Mouse (Mus musculus) cerebellum, adult 18-20 months (tissue): ENCODE data around the gene Rab30.

ENCODE experiments used
- DNase-seq, 2 experiments: peaks; one replicate each; pipeline ENCODE4 v3.0.0; 2021

Gene Rab30

DNA sequence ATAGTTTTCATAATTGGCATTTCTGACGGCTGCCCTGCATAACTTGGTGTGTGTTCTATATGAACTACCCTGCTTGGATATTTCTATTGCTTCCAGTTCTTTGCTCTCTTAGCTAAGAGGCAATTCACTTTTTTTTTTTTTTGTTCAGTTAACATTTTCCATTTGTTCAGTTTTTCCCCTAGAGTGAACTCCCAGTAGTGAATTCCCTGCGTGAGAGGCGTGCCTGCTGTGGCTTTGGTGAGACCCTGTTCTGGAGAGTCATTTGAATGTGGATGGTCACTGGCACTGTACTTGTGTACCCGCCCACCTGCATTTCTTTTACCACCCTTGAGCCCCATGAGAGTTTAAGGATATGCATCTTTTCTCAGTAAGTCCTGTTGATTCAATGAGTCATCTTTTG lies 60.8 kb downstream of the Rab30 start:
- no peak for DNase-seq

DNA sequence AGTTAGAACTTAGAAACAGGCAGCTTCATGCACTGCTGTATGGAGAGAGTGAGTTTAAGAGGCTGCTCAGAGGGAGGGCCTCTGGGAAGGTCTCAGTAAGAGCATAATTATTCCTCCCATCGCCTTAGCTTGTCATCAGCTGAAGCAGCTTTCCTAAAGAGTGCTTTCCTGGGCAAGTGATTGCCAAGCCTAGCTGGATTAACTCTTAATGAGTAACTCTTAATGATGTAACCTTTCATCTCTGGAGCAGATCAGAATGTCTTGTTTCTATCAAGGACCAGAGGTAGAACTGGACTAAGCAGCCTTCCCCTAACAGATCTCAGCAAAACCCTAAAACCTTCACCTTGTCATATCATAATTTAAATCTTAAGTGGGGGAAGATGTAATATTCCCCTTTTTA lies 61.8 kb downstream of the Rab30 start:
- DNase-seq = no peak

DNA sequence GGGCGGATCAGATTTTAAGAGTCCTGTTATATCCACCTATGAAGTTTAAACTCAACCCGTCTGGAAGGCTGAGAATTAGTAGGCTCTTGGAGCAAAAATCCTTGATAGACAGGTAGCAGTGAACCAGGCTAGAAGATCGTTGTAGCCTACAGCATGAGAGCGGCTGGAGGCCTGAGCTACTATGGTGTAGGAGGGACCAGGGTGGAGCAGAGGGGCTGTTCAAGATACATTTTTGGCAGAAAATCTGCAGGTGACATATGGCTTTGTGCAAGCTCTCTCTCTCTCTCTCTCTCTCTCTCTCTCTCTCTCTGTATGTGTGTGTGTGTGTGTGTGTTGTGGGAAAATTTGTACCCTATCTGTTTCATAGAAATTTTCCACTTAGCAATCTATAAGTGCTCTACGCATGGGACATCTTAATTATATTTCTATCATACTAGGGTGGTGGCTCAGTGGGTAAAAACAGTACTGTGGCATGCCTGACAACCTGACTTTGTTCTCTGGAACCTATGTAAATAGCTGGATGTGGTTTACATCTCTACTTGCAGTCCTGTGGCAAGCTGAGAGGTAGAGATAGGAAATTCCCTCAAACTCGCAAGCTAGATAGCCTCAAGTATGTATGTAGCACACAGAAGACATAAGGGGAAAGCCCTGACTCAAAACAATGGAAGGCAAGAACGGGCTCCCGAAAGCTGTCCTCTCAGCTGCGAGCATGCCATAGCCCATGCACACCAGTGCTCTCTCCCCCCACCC lies 63.7 kb downstream of the Rab30 start:
- DNase-seq = peak in 1 of 2 experiments; percentile 42

DNA sequence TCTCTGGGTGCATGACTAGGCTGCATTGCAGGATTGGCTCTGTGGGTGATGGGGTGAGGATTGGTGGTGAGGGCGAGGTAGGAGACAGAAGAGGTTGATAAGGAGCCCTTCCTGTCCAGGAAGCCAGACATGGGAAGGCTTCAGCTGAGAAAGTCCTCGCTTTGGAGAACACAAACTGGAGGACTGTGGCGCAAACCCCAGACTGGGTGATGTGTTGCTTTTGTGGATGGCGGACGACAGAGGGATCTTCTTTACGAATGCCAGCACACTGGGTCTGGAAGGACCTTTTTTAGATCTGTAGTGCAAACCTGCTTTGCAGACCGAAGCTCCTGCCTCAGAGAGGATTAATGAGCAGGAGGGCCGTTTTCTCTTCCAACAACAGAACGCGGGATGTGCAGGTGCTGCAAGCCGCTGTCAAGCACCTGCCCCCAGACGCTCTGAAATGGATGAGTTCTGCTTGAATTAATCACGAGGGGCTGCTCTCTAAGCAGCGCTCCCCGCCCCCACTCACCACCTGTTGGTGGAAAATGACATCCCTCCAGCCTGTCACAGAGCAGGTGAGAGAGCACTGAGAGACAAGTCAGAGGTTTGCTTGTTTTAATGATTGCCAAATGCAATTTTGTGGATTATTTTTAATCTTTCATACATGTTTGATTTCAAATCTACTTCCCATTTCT lies 65.2 kb downstream of the Rab30 start:
- peak; percentile 42 to 45 for DNase-seq

DNA sequence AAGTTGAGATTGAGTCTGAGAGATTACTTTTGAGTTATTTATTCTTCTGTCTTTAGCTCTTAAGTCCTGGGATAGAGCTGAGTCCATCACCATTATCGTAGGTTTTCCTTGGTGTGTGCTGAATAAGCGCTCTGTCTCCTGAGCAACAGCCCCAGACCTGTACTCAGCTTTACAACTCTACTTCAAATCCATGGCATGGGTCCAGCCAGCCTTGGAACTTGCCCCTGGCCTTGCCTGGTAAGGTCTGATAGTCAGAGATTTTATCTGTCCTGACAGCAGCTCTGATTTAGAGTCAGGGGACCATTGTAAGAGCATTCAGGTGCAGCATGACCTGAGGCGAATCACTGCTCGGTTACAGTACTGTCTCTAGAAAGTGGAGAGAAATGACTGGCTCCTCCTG lies 66.1 kb downstream of the Rab30 start:
- DNase-seq = peak in 1 of 2 experiments; percentile 42

DNA sequence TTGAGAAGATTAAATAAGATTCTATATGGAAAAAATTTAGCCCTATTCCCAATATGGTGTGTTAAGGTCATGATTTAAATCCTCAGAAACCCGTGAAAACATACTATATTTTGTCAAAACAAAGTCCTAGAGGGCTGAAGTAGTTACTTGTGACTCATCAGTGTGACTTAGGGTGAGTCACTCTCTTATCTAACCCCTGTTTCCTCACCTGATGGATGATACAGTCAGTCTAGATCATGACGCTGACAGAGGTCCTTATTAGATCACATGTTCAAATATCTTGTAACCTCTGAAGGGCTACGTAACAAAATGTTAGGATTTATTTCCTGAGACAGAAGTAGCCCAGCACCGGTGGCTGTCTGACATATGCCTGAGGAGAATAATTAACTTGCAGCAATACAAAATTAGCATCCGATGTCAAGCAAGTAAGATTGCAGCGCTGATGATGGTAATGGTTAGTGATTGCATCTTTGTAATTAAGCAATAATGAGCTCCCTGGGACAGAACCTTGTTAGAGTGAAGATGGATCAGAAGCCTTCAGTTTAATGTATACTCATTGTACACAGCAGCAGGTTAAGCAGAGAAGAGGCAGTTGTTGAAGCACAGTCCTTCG lies 70.4 kb downstream of the Rab30 start:
- no peak for DNase-seq

DNA sequence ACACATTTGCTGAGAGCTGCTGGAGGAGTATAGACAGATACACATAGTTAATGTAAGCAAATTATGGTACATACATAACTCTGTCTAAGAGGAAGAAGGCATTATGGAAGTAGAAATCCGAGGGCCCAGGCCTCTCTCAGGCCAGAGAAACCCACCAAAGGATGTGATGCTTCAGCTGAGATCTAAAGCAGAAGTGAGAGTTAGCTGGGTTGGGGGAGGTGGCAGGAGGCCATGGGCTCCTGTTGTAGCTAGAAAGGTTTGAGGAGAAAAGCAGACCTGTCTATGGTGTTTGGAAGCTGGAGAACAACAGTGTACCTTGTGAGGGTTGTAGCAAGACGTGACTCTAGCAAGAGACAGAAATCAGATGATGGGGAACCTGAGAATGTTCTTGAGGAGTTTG lies 75.8 kb downstream of the Rab30 start:
- no peak for DNase-seq

DNA sequence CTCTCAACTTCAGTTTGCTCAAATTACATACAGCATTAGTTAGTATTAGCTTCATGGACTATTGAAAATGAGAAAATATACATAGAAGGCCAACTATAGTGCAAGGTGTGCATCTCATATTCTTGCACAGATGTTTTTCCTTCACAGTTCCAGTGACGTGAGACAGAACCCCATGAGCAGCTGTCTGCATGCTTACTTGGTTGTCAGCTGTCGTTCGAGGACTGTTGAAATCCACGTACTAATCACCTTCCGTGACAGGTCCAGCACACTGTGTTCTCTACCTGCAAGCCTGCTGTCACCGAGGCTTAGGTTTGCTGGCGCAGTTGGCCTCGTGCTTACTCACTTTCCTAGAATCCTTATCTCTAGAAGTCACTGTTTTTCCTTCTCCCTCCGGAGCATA lies 76.5 kb downstream of the Rab30 start:
- DNase-seq = no peak

DNA sequence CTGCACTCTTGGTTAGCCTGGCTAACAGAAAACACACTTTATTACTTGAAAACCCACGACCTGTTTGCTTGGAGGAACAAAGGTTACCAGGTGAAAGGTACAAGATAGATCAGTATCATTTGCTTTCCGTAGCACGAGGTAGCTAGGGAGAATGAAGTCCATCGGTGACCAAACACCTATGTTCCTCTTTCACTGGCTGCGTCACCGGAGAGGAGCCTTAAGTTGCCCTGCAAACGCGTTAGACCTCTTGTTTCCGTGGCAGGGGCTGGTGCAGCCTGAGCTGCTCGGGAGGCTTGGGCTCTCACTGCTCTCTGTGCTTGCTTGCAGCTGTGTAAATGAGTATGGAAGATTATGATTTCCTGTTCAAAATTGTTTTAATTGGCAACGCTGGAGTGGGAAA lies 78.3 kb downstream of the Rab30 start:
- no peak for DNase-seq

DNA sequence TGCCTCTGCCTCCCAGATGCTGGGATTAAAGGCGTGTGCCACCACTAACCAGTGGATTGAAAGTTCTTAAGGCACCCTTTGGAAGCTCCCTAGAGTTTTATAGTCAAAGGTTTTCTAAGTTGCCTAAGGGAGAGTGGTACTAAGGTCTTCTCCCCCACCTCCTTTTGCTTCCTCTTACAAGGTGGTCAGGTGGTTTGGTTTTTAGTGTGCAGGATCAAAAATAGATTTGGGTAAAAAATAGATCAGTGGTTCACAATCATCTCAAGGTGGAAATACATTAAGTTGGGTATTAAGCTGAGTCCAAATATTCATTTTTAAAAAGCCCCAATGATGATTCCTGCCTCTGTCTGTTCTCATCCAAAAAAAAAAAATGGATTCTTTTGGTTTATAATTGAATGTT lies 79.0 kb downstream of the Rab30 start:
- DNase-seq = no peak

DNA sequence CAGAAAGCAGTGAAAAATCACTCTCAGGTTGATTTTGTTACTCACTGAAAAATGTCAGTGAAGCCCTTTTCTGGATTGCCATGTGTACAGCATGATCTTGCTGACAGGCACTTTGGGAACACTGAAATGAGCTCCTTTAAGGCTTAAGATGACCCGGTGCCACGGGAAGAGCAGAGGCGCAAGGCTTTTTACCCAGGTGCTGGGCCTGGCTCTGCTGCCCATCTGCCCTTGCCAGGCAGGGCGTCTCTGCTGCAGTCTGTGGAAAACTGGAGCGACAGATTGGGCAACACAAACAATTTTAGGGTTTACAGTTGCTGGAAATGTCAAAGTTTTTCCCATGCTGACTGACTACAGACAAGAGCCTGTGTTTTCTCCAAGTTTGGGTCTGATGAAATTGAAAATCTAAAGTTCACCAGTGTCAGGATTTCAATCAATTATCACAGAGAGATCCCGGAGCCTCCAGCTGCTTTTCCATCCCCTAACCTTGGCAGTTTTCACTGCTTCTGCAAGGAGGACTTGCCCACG lies 79.6 kb downstream of the Rab30 start:
- peak; percentile 51 to 54 for DNase-seq

DNA sequence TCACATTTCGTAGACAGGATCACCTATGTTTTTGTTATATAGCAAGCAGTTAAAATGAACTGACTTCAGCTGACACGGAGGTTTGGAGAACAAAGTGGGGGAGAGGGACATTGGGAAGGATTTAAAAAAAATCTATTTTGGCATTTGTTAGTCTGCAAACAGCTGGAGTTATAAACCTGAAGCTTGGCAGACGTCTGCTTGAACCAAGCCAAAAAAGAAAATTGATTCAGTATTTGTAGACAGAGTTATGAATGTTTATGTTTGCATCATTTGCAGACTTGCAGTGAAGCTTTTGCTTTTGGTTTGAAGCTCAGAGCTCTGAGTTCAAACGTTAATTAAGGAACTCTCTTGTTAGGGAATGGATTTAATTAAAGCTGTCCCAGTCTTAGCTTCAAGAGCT lies 80.5 kb downstream of the Rab30 start:
- DNase-seq = no peak

DNA sequence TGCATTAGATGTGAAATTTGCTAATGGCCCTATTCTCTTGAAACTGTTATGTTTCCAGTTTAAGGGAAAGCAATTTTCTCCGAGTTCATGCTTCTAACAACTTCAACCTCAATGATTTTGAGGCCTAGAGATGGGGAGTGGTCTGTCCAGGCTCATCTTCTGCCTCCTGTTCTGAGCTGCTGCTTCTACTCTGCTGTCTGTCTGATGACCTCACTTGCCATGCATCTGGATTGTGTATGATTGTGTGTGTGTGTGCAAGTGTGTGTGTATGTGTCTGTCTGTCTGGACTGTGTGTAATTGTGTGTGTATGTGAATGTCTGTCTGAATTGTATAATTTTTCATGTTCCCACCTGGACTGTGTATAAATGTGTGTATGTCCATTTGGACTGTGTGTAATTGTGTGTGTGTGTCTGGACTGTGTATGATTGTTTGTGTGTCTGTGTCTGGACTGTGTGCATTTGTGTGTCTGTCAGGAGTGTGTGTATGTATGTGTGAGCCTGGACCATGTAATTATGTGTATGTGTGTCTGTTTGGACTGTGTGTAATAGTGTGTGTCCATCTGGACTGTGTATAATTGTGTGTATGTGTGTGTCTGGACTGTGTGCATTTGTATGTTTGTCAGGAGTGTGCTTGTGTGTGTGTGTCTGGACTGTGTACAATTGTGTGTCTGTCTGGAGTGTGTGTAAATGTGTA lies 81.2 kb downstream of the Rab30 start:
- no peak for DNase-seq

DNA sequence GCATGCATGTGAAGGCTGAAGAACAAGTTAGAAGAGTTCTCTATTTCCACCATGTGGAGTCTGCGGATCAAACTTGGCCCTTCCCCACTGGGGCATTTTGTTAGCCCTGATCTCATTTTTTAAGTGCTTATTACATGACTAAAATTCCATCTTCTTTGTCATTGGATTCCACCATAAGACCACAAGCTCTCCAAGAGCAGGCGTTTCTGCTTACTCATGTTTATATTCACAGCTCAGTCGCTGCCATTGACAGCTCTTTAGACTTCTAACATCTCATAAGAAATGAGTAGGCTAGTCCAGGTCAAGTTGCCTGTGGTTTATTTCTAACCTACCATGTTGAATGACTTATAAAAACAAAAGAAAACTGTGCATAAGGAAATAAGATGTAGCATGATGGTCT lies 84.8 kb downstream of the Rab30 start:
- no peak for DNase-seq

DNA sequence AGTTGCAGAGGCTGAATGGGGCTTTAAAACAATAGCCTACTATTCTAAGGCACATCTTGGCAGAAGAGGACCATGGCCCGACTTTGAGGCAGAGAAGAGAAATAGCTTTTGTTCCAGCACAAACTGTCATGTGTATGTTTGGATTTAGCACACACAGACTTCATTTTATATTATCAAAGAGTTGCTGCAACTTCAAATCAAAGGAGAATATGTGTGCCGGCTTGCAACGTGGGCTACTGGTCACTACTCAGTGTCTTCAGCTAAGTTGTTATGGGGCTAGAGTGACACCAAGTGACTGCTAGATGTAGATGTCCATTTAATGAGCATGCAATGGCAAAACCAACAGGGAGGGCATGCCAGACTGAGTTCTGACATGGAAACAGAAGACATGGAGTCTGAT lies 86.6 kb downstream of the Rab30 start:
- DNase-seq = peak; percentile 45 to 60

DNA sequence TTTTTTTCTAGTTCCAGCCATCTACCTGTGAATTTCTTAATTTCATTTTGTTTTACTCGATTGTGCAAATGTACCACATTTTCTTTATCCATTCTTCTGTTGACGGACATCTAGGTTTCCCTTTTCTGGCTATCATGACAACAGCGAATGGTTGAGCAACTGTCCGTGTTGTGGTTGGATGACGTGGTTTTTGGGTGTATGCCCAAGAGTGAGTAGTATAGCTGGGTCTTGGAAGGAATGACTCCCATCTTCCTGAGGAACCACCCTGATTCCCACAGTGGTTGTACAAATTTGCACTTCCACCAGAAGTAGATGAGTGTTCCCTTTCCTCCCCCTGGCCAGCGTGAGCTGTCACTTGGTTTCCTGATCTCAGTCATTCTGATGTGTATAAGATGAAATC lies 91.0 kb downstream of the Rab30 start:
- no peak for DNase-seq

DNA sequence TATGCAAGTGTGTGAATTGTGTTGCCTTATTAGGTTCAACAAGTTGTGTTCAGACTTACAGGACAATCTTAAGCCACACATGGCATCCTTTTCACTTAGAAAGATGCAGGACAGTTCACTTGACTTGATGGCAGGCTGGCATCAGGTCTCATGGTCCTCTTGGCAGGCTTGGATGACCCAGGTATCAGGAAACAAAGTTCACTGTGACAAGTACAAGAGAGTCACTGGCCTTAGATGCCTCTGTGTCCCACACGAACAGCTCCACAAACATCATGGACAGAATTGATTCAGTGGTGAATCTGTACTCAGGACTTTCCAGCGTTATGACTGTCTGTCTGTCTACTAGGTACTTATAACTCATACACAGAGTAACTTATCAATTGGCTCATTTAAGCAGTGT lies 93.0 kb downstream of the Rab30 start:
- no peak for DNase-seq

DNA sequence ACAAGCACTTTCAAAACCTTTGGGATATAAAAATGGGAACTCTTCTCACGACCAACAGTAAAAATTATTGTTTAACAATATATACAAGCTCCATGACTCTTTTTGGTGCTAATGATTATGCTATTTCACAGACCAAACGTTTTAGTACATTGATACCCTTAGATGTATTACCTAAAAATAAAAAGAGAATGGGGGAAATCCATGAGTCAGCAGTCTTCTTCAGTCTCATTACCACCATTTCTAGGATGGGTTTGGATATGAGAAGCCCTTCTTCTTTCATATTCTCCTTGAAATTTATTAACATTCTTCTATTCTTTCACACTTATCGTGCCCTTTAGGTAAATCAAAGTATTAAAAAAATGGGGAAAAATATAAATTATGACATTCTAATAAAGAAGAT lies 95.0 kb downstream of the Rab30 start:
- no peak for DNase-seq

DNA sequence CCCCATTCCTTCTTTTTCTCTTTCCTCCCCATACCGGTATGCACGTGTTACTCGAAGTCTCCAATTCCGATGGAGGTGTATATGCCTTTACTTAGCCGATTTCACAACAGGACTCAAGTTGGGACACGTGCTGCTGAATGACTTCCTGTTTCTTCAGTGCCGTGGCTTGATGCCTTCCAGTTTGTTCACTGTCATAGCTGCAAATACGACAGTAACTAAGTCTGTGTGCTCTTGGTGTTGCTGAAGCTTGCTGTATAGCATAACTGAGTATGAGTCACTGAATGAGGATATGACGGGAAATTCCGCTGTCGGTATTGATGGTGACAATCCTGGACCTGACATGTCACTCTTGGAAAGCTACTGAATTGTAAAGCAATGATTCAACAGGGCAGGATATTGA lies 95.8 kb downstream of the Rab30 start:
- no peak for DNase-seq

DNA sequence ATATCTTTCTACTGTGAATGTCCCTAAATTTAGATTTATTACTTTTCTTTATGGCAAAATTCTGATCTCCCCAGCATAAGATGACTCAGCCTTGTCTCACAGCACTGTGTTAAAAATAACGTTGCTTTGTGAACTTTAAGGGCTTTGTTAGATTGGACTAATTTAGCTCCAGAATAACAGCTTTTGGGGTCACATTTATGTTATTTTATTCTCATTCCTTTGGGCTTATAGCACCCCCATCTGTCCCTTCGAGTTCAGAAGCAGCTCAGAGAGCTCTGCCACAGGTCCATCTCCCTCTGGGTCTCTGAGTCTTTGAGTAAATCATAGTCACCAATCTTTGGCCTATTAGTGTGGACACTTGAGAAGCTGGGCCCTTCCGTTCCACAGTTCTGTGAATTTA lies 96.5 kb downstream of the Rab30 start:
- no peak for DNase-seq

DNA sequence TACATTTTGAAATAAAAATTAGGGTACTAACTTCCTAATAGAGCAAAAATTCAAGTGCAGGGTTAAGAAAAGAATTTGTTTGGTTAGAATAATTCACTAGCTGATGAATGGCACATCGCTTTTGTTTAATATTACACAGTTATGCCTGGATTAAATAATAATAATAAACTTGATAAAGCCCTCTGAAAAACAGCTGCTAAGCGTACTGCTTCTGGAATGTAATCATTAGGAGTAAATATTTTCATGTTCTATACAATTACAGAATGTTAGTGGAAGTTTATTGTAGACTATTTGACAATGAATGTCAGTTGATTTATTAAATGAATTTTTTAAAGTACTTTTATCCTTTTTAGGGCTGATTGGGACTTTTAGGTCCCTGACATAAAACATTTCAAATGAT lies 100.9 kb downstream of the Rab30 start:
- DNase-seq = no peak

DNA sequence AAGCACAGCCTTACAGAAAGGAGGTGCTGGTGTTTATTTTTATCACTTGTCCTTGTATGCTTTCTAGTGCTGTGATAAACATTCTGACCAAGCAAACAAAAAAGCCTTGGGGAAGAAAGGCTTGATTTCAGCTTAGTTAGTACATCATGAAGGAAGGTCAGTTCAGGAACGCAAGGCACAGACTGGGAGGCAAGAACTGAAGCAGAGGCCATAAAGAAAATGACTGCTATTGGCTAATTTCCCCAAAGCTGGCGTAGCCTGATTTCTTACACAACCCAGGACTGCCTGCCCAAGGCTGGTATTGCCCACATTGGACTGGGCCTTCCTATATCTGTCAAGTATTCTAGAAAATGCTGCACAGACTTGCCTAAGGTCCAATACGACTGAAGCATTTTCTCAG lies 106.8 kb downstream of the Rab30 start:
- DNase-seq = no peak

DNA sequence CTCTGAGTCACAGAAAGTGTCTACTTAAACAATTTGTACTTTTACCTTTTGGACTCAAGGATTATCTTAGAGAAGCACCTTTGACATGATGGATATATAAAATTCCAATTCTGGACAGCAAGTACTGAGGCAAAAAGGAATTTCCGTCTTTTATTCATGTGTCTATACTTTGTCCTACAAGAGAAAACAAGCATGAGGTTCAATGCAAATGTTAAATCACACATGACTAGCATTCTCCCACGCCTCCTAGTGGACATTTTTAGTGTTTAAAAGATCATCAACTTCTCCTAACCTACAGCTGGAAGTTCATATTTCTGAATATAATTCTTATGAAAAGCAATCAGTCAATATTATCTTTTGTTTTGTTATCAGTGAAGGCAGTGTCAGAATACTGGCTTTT lies 125.1 kb downstream of the Rab30 start:
- peak; percentile 4 to 25 for DNase-seq

DNA sequence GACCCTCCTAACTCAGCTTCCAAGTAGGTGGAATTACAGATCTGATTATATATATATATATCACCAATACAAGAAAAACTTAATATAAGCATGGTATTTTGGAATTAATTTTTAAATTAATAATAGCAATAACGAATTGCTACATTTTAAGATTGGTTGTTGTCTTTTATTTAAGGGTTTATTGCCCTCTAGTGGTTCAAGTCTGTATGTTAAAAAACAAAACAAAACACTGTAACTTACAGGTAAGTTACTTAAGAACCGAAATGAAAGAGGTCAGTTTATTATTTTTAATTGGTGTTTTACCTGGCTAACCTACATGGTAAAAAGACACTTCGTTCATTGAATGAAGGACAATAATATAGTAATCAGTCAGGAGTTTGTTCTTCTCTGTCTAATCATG lies 128.8 kb downstream of the Rab30 start:
- DNase-seq = no peak
